Mouse (Mus musculus): ENCODE measurements around the gene Plet1. TPM values are rescaled to one million over a fixed set of nuclear protein-coding genes. Genes with fewer than 3 reads are reported as not detected.

Plet1 gene
- polyA plus RNA-seq (2015; fragmentation: Nextera tagmentation; extraction: Ambion mirVana) = 0.72 and 2.1 TPM in 2 replicates

DNA sequence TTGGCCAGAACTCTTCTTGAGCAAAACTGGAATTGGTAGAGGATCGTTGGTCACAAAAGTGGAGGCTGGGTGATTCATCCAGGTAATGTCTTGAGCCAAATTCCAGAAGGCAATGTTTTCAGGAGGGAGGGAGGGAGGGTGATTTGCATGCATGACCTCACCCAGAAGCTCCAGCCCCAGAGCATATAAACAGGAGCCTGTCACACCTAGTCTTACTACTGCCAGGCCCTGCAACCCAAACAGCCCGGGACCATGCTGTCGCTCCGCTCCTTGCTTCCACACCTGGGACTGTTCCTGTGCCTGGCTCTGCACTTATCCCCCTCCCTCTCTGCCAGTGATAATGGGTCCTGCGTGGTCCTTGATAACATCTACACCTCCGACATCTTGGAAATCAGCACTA is at the start of gene Plet1:
TSS of gene Plet1 (plus strand) at position 215 of the 400 bp plus-strand sequence.
- Histone ChIP-seq H3K9ac (replicated peaks) (no peak within 1 kb of the TSS), H3K4me1 (peaks cover 7% of the 10 kb centered on the region; the same call in 1 of the 2 replicates), H3K4me2 (no peak within 1 kb of the TSS), H3K9me3 (replicated peaks) (no peaks in the 10 kb centered on the region), H3K36me3 (no peaks in the 10 kb centered on the region), H3K27ac (replicated peaks) (no peak within 1 kb of the TSS), H3K4me3 (replicated peaks) (no peak within 1 kb of the TSS), H3K27me3 (replicated peaks) (no peaks in the 10 kb centered on the region)
- WGBS = 89% methylated on average over 6 of the region's 6 CpGs
- ATAC-seq (ENCODE audit: low FRiP score) = no peak

GRCm38 (mm10) chr9:50449048-50449447 is 45.3 kb upstream of the Plet1 start:
- Histone ChIP-seq H3K27ac (replicated peaks) (no peak overlapping the region), H3K4me3 (replicated peaks) (no peak overlapping the region), H3K9ac (replicated peaks) (no peak overlapping the region), H3K4me2 (no peak overlapping the region), H3K9me3 (replicated peaks) (no peaks in the 10 kb centered on the region), H3K27me3 (replicated peaks) (0 out of 2 replicates have a peak, but pooled peaks cover 2% of the 10 kb centered on the region), H3K4me1 (peaks cover 12% of the 10 kb centered on the region), H3K36me3 (no peaks in the 10 kb centered on the region)
- WGBS = 49% methylated on average over 13 of the region's 13 CpGs
- peak; percentile 57 for ATAC-seq (ENCODE audit: low FRiP score)

DNA sequence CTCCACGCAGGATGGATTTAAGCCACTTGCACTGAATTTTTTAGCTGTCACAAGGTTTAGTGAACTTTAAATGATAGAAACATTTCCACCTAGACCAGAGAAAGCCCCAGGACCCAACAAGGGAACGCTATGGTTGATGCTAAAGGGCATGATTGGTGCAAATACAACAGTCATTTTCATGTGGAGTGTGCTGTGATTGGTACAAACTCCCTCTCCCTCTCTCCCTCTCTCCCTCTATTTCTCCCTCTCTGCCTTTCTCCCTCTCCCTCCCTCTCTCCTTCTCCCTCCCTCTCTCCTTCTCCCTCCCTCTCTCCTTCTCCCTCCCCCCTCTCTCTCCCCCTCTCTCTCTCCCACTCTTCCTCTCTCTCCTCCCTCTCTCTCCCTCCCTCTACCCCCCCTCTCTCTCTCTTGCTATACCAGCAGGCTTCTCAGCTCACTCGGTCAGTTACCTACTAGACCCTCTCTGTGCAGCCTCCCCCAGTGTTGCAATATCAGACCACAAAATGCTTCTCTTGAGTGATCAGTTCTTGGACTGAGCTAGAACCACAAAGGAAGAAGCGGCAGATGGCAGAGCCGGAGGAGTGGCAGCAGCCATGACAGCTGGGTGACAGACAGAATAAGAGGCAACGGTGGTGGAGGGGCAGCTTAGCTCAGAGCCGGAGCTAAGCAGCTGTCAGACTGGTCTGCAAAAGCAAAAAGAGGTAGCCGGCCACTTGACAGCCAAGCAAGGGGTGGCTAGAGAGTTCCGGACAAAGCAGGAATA is 42.7 kb upstream of the Plet1 start:
- Histone ChIP-seq H3K9ac (replicated peaks) (no peak overlapping the region), H3K9me3 (replicated peaks) (no peaks in the 10 kb centered on the region), H3K36me3 (no peaks in the 10 kb centered on the region), H3K27ac (replicated peaks) (peak overlapping the region; percentile 39; the same call in 1 of the 2 replicates), H3K27me3 (replicated peaks) (0 out of 2 replicates have a peak, but pooled peaks cover 2% of the 10 kb centered on the region), H3K4me3 (replicated peaks) (no peak overlapping the region), H3K4me1 (peaks cover 12% of the 10 kb centered on the region), H3K4me2 (peak overlapping the region; percentile 40)
- peak; percentile 31; the same call in 1 of the 2 replicates for ATAC-seq (ENCODE audit: low FRiP score)
- 45% methylated on average over 9 of the region's 9 CpGs for WGBS

- Histone ChIP-seq H3K4me3 (replicated peaks) (no peak overlapping the region), H3K4me1 (peaks cover 11% of the 10 kb centered on the region), H3K9ac (replicated peaks) (no peak overlapping the region), H3K27me3 (replicated peaks) (0 out of 2 replicates have a peak, but pooled peaks cover 2% of the 10 kb centered on the region), H3K4me2 (peak overlapping the region; percentile 40), H3K27ac (replicated peaks) (peak overlapping the region; percentile 39; the same call in 1 of the 2 replicates), H3K9me3 (replicated peaks) (no peaks in the 10 kb centered on the region), H3K36me3 (no peaks in the 10 kb centered on the region)
- 16% methylated on average over 10 of the region's 10 CpGs for WGBS
- no peak; the same call in 1 of the 2 replicates for ATAC-seq (ENCODE audit: low FRiP score)
Observed at GRCm38 (mm10) chr9:50452303-50452775, 42.0 kb upstream of the Plet1 start.

- WGBS = 80% methylated on average over 7 of the region's 7 CpGs
- Histone ChIP-seq H3K4me2 (no peak overlapping the region), H3K9ac (replicated peaks) (no peak overlapping the region), H3K27ac (replicated peaks) (no peak overlapping the region), H3K4me3 (replicated peaks) (no peak overlapping the region), H3K9me3 (replicated peaks) (no peaks in the 10 kb centered on the region), H3K4me1 (peaks cover 1% of the 10 kb centered on the region; the same call in 1 of the 2 replicates), H3K36me3 (no peaks in the 10 kb centered on the region), H3K27me3 (replicated peaks) (no peaks in the 10 kb centered on the region)
- no peak for ATAC-seq (ENCODE audit: low FRiP score)
Observed at GRCm38 (mm10) chr9:50457596-50457995, 36.7 kb upstream of the Plet1 start.

GRCm38 (mm10) chr9:50459537-50459936 is 34.8 kb upstream of the Plet1 start:
- Histone ChIP-seq H3K9me3 (replicated peaks) (no peaks in the 10 kb centered on the region), H3K27ac (replicated peaks) (no peak overlapping the region), H3K36me3 (no peaks in the 10 kb centered on the region), H3K4me3 (replicated peaks) (no peak overlapping the region), H3K9ac (replicated peaks) (no peak overlapping the region), H3K27me3 (replicated peaks) (no peaks in the 10 kb centered on the region), H3K4me2 (no peak overlapping the region), H3K4me1 (0 out of 2 replicates have a peak, but pooled peaks cover 5% of the 10 kb centered on the region)
- WGBS = 74% methylated on average over 2 of the region's 2 CpGs
- no peak for ATAC-seq (ENCODE audit: low FRiP score)

DNA sequence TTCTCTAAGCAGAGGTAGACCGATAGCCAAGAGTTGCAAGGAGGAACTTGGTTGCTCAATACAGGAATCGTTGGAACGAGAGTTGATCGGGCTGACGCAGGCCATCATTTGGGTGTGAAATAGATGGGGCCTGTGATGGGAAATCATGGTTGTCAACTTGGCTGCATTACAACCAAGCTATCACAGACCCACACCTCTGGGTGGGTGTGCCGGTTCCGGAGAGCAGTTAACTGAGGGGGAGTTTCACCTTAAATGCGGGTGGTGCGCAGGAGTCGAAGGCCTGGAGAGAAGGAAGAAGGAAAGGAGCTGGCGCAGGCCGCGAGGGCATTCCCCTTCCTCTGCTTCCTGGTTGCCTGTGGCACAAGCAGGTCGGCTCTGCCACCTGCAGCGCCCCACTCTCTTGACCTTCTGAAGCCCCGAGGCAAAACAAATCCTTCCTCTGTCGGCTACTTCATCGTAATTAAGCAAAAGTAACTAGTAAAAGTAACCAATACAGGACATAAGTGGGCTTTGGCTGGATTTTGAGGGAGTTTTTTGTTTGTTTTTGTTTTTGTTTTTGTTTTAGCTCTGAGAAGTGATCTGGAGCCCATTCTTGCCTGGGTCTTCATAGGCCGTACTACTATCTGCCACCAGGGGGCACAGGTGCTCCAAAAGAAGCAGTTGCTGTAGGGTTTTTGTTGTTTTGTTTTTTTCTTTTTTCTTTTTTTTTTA is 31.7 kb upstream of the Plet1 start:
- no peaks in the 10 kb centered on the region for H3K36me3 ChIP-seq
- H3K4me3 ChIP-seq (replicated peaks) = no peak overlapping the region

DNA sequence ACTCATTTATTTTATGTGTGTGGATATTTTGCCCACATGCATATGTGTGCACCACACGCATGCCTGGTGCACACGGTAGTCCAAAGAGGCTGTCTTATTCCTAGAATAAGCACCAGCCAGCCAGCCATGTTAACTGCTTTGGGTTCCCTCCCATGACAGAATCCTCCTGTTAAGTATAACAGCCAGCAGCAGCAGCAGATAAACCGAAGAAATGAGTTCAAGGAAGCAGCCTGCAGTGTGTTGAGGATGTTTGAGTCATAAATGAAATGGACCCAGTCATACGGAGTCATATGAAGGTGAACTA is 31.2 kb upstream of the Plet1 start:
- Histone ChIP-seq H3K4me2 (peak overlapping the region; percentile 25), H3K27me3 (replicated peaks) (no peaks in the 10 kb centered on the region), H3K4me3 (replicated peaks) (no peak overlapping the region), H3K36me3 (no peaks in the 10 kb centered on the region), H3K9ac (replicated peaks) (no peak overlapping the region), H3K4me1 (0 out of 2 replicates have a peak, but pooled peaks cover 5% of the 10 kb centered on the region), H3K27ac (replicated peaks) (no peak overlapping the region), H3K9me3 (replicated peaks) (no peaks in the 10 kb centered on the region)
- 41% methylated on average over 4 of the region's 4 CpGs for WGBS
- no peak for ATAC-seq (ENCODE audit: low FRiP score)

More for the DNA sequence above, 31.7 kb upstream of the Plet1 start:
- H3K4me1 ChIP-seq = 0 out of 2 replicates have a peak, but pooled peaks cover 5% of the 10 kb centered on the region
- WGBS = 41% methylated on average over 19 of the region's 19 CpGs
- H3K27me3 ChIP-seq (replicated peaks) = no peaks in the 10 kb centered on the region
- H3K9ac ChIP-seq (replicated peaks) = no peak overlapping the region
- peak overlapping the region; percentile 25 for H3K4me2 ChIP-seq
- no peak overlapping the region for H3K27ac ChIP-seq (replicated peaks)
- no peak for ATAC-seq (ENCODE audit: low FRiP score)
- no peaks in the 10 kb centered on the region for H3K9me3 ChIP-seq (replicated peaks)

- Histone ChIP-seq H3K4me2 (no peak overlapping the region), H3K9me3 (replicated peaks) (no peaks in the 10 kb centered on the region), H3K27ac (replicated peaks) (no peak overlapping the region), H3K4me3 (replicated peaks) (no peak overlapping the region), H3K9ac (replicated peaks) (no peak overlapping the region), H3K36me3 (no peaks in the 10 kb centered on the region), H3K27me3 (replicated peaks) (no peaks in the 10 kb centered on the region), H3K4me1 (no peaks in the 10 kb centered on the region)
- 88% methylated on average over 5 of the region's 5 CpGs for WGBS
- ATAC-seq (ENCODE audit: low FRiP score) = no peak
Observed at GRCm38 (mm10) chr9:50470377-50471100, 23.8 kb upstream of the Plet1 start.

GRCm38 (mm10) chr9:50471181-50471901 is 23.0 kb upstream of the Plet1 start:
- ATAC-seq (ENCODE audit: low FRiP score) = no peak
- Histone ChIP-seq H3K9ac (replicated peaks) (no peak overlapping the region), H3K36me3 (no peaks in the 10 kb centered on the region), H3K27ac (replicated peaks) (no peak overlapping the region), H3K9me3 (replicated peaks) (no peaks in the 10 kb centered on the region), H3K4me2 (no peak overlapping the region), H3K4me3 (replicated peaks) (no peak overlapping the region), H3K27me3 (replicated peaks) (no peaks in the 10 kb centered on the region), H3K4me1 (no peaks in the 10 kb centered on the region)
- 83% methylated on average over 13 of the region's 13 CpGs for WGBS

- Histone ChIP-seq H3K4me2 (no peak overlapping the region), H3K36me3 (no peaks in the 10 kb centered on the region), H3K27me3 (replicated peaks) (no peaks in the 10 kb centered on the region), H3K9me3 (replicated peaks) (no peaks in the 10 kb centered on the region), H3K27ac (replicated peaks) (no peak overlapping the region), H3K4me3 (replicated peaks) (no peak overlapping the region), H3K9ac (replicated peaks) (no peak overlapping the region), H3K4me1 (0 out of 2 replicates have a peak, but pooled peaks cover 5% of the 10 kb centered on the region)
- ATAC-seq (ENCODE audit: low FRiP score) = no peak
- 86% methylated on average over 7 of the region's 7 CpGs for WGBS
Observed at GRCm38 (mm10) chr9:50475318-50475717, 19.0 kb upstream of the Plet1 start.
